Mouse (Mus musculus) liver, embryonic 14.5 days (tissue): ENCODE data around the gene Klc2. TPM values are rescaled to one million over a fixed set of nuclear protein-coding genes. Genes with fewer than 3 reads are reported as not detected.

Experiments
- ATAC-seq: fragments of 200-750 bp; cut with Nextera tagmentation; 2 replicates; pipeline ENCODE4 v1.8.0; 2017; ENCODE audit warnings: moderate number of reproducible peaks, mild to moderate bottlenecking, moderate library complexity; ENCODE audit not compliant: insufficient read depth
- DNase-seq, 3 experiments: peaks; one replicate each; pipeline ENCODE4 v3.0.0-alpha.2; 2012 to 2013; ENCODE audit warnings: low read depth in 3 of 3, low spot score in 3 of 3
- H3K27ac ChIP-seq: fragments of 300-500 bp; sonication (generic); 2 replicates; pipeline ENCODE4 v1.5.1; 2014; ENCODE audit warnings: moderate library complexity, mild to moderate bottlenecking, control low read depth, inconsistent platforms
- H3K27me3 ChIP-seq: fragments of 300-500 bp; sonication (generic); 2 replicates; pipeline ENCODE4 v1.6.1; 2014; ENCODE audit warnings: mild to moderate bottlenecking, low read length, moderate library complexity; ENCODE audit not compliant: control insufficient read depth, insufficient read depth
- H3K36me3 ChIP-seq: fragments of 300-500 bp; sonication (generic); replicated peaks from 2 replicates; pipeline ENCODE4 v1.6.1; 2014; ENCODE audit warnings: low read depth; ENCODE audit not compliant: control insufficient read depth, insufficient read depth
- H3K4me1 ChIP-seq, 2 experiments: fragments of 200-500 bp in 1 of 2; fragments of 300-500 bp in 1 of 2; sonication (generic) in 1 of 2; replicated peaks; 2 replicates each; pipeline ENCODE4 v1.6.1; 2012 to 2014; ENCODE audit warnings: antibody characterized with exemption in 1 of 2, inconsistent platforms in 1 of 2, low read length in 1 of 2; ENCODE audit not compliant: control insufficient read depth in 2 of 2, insufficient read depth in 2 of 2
- H3K4me2 ChIP-seq: fragments of 300-500 bp; sonication (generic); 2 replicates; pipeline ENCODE4 v1.6.1; 2014; ENCODE audit warnings: low read depth, mild to moderate bottlenecking, control low read depth, moderate library complexity
- H3K4me3 ChIP-seq, 2 experiments: fragments of 200-500 bp in 1 of 2; fragments of 300-500 bp in 1 of 2; sonication (generic) in 1 of 2; 2 replicates each; pipeline ENCODE4 v1.5.1; 2012 to 2014; ENCODE audit warnings: low read depth in 2 of 2, low read length in 2 of 2, mild to moderate bottlenecking in 2 of 2, control low read depth in 1 of 2, inconsistent platforms in 1 of 2, moderate library complexity in 1 of 2; ENCODE audit not compliant: insufficient read depth in 1 of 2
- H3K9ac ChIP-seq: fragments of 300-500 bp; sonication (generic); replicated peaks from 2 replicates; pipeline ENCODE4 v1.6.1; 2014; ENCODE audit warnings: mild to moderate bottlenecking, control low read depth, moderate library complexity
- H3K9me3 ChIP-seq: fragments of 300-500 bp; sonication (generic); 2 replicates; pipeline ENCODE4 v1.6.1; 2016; ENCODE audit warnings: low read length, mixed read lengths; ENCODE audit not compliant: control insufficient read depth
- CTCF ChIP-seq: IDR thresholded peaks from 2 replicates; pipeline ENCODE4 v1.5.1; 2016; ENCODE audit warnings: antibody characterized with exemption, low read depth, control low read depth
- EP300 ChIP-seq: IDR thresholded peaks from 2 replicates; pipeline ENCODE4 v1.6.1; 2016; ENCODE audit warnings: antibody characterized with exemption, low read depth
- WGBS: fragments of 180-500 bp; shearing (Covaris S2); extraction: QIAGEN DNeasy Blood & Tissue Kit; methylation state at CpG from one replicate; pipeline ENCODE4 v1.1.7; 2014; ENCODE audit not compliant: insufficient replicate concordance; 5-methylcytosine and 5-hydroxymethylcytosine counted together
- polyA plus RNA-seq, 2 experiments: library from polyadenylated mRNA; depleted of rRNA in 1 of 2; stranded (reverse) in 1 of 2; unstranded in 1 of 2; fragments of >200 nt; fragmentation: Nextera tagmentation in 1 of 2; extraction: Ambion mirVana in 1 of 2; gene quantifications; 2 replicates each; pipeline versions ENCODE4 v1.2.1 to v1.2.3; 2012 to 2014

Gene Klc2
- polyA plus RNA-seq, 2 experiments: 1.6 to 2.3 TPM

GRCm38 (mm10) chr19:5079279-5079678 lies 39.1 kb downstream of the Klc2 start:
- peaks cover 44% of the 10 kb centered on the region for H3K27me3 ChIP-seq
- no peaks in the 10 kb centered on the region for H3K36me3 ChIP-seq
- H3K9ac ChIP-seq: no peak overlapping the region
- DNase-seq (no peak), ATAC-seq (no peak)
- 67% methylated on average over 1 of the region's 1 CpGs for WGBS
- no peak overlapping the region for H3K4me3 ChIP-seq
- H3K4me1 ChIP-seq: no peaks in the 10 kb centered on the region
- no peaks in the 10 kb centered on the region for H3K9me3 ChIP-seq
- H3K27ac ChIP-seq: no peak overlapping the region
- H3K4me2 ChIP-seq: no peak overlapping the region
- no peak for TF ChIP-seq CTCF
- no peak for TF ChIP-seq EP300

DNA sequence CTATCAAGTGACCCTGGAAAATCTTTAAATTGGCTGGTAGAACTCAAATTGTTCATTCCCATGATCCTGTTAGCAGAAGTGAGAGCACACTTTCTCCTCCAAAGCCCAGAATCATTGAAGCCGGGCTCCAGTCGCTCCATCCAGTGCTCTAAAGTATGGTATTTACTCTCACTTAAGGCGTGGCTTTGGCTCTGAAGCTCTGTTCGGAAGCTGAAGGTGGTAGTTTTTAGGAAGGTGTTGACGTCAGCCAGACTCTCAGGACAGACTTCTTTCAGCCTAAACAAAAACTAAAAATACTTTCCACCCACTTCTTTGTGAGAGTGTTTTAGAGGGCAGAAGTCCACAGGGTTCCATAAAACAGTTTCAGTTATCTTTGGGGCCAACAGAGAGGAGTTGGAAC lies 44.8 kb downstream of the Klc2 start:
- no peak for DNase-seq
- Histone ChIP-seq H3K9ac (no peak overlapping the region), H3K36me3 (no peaks in the 10 kb centered on the region), H3K4me3 (no peak overlapping the region), H3K4me2 (no peak overlapping the region), H3K27ac (no peak overlapping the region), H3K9me3 (no peaks in the 10 kb centered on the region), H3K27me3 (peaks cover 8% of the 10 kb centered on the region), H3K4me1 (peaks cover 15 to 19% of the 10 kb centered on the region in 2 experiments; a peak in 3 of 4 replicates)
- TF ChIP-seq CTCF (no peak), EP300 (no peak)
- 29% methylated on average over 5 of the region's 5 CpGs for WGBS
- ATAC-seq: no peak

DNA sequence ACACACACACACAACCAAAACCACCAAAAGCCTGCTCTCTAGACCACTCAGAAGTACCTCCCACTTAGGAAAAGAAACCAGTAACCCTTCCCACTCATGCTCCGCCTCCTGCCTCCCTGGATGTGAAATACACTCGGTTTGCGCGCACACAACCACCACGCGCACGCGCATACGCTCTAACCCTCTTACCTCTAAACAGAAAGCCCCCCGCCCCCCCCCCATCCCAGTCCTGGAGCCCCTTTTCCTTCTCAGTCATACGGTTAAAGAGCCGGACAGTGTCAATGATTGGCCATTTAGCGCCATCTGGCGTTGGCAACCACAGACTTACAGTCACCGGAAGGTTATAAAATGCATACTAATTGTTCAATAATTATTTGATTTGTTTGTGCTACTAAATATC lies 45.3 kb downstream of the Klc2 start:
- Histone ChIP-seq H3K27me3 (peaks cover 13% of the 10 kb centered on the region), H3K4me2 (peak overlapping the region; percentile 77), H3K36me3 (no peaks in the 10 kb centered on the region), H3K4me1 (peaks cover 16 to 22% of the 10 kb centered on the region in 2 experiments), H3K27ac (no peak overlapping the region), H3K9me3 (no peaks in the 10 kb centered on the region), H3K4me3 (peak overlapping the region; percentile 55 to 60), H3K9ac (no peak overlapping the region)
- WGBS: 1% methylated on average over 15 of the region's 15 CpGs
- peak in 1 of 3 experiments; percentile 47 for DNase-seq
- TF ChIP-seq CTCF: peak; percentile 75
- no peak for TF ChIP-seq EP300
- 0 out of 2 replicates have a peak, but pooled peaks have one; percentile 34 for ATAC-seq

GRCm38 (mm10) chr19:5072389-5073019 lies 45.9 kb downstream of the Klc2 start:
- H3K4me1 ChIP-seq: peaks cover 21 to 23% of the 10 kb centered on the region in 2 experiments
- H3K4me2 ChIP-seq: peak overlapping the region; percentile 77
- H3K9me3 ChIP-seq: no peaks in the 10 kb centered on the region
- H3K9ac ChIP-seq: no peak overlapping the region
- H3K27me3 ChIP-seq: peaks cover 16% of the 10 kb centered on the region
- TF ChIP-seq EP300 (no peak), CTCF (no peak)
- H3K27ac ChIP-seq: no peak overlapping the region
- 3% methylated on average over 20 of the region's 20 CpGs for WGBS
- no peaks in the 10 kb centered on the region for H3K36me3 ChIP-seq
- DNase-seq: no peak
- ATAC-seq: peak; percentile 33; the same call in 1 of the 2 replicates
- H3K4me3 ChIP-seq: peak overlapping the region; percentile 55 to 60

DNA sequence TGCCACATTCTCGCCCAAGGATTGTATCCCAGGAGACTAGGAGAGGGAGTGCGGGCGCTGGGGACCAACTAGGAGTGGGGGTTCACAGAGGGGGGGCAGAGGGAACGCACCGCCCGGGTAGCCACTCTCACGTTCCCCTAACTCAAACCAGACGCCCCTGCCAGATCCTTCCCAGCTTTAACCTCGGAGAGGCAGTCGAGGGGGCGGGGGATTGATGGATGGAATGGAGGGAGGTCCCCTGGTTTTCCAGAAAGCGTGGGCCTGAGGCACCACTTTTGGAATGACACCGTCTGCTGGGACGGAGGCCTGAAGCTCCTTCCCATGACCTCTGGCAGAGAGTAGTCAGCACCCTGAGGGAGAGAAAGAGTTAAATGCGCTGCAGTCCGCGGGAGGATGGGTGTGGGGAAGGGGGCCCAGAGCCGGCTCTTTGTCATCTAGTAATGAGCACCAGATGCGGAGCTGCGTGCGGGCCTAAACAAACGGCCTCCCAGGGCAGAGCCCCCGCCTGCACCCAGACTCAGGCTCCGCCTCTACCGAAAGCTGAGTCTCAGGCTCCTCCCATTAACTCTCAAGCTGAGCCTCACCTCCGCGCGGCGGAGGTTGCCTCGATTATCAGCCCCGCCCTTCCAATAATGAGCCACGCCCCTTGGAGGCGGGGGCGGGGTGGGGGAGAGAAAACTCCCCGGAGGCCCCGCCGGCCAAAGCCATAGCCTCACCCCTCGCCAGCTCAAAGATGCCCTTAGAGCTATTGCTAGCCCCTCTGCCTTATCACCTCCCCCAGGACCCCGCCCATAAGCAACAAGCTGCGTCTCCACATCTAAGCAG lies 46.6 kb downstream of the Klc2 start:
- Histone ChIP-seq H3K36me3 (no peaks in the 10 kb centered on the region), H3K27ac (no peak overlapping the region), H3K9me3 (no peaks in the 10 kb centered on the region), H3K4me3 (peak overlapping the region; percentile 55 to 60), H3K9ac (peak overlapping the region; percentile 49), H3K4me1 (peaks cover 29 to 30% of the 10 kb centered on the region in 2 experiments), H3K4me2 (peak overlapping the region; percentile 77), H3K27me3 (peaks cover 16% of the 10 kb centered on the region)
- WGBS: 4% methylated on average over 40 of the region's 40 CpGs
- DNase-seq (peak; percentile 79 to 82 (median 80)), ATAC-seq (peak; percentile 75)
- TF ChIP-seq CTCF (0 out of 2 replicates have a peak, but pooled peaks have one; percentile 2), EP300 (no peak)
